Mouse (Mus musculus) urinary bladder, adult 2 months (tissue): ENCODE measurements around the gene Gtf3c3. TPM values are rescaled to one million over a fixed set of nuclear protein-coding genes. Genes with fewer than 3 reads are reported as not detected.

Source experiments
- DNase-seq: peaks from one replicate; pipeline ENCODE4 v3.0.0; 2022; ENCODE audit warnings: low spot score
- polyA plus RNA-seq: library from polyadenylated mRNA; depleted of rRNA; stranded (reverse); fragments of >200 nt; gene quantifications from 2 replicates; pipeline ENCODE4 v1.2.3, GENCODE M21; 2012; rRNA removed

Gene Gtf3c3
- 11.4 and 12.0 TPM in 2 replicates for polyA plus RNA-seq

GRCm38 (mm10) chr1:54438340-54439079 lies at the start of gene Gtf3c3:
Gtf3c3 (minus strand) TSS chr1:54438971.
- peak; percentile 64 for DNase-seq

GRCm38 (mm10) chr1:54484744-54485420 lies 46.1 kb upstream of the Gtf3c3 start:
- no peak for DNase-seq

GRCm38 (mm10) chr1:54480491-54480890 lies 41.7 kb upstream of the Gtf3c3 start:
- no peak for DNase-seq

- DNase-seq, result no peak
These were observed 29.9 kb upstream of the Gtf3c3 start for GRCm38 (mm10) chr1:54468662-54469061.

GRCm38 (mm10) chr1:54467366-54467765 lies 28.6 kb upstream of the Gtf3c3 start:
- no peak for DNase-seq

GRCm38 (mm10) chr1:54452116-54452515 lies 13.3 kb upstream of the Gtf3c3 start:
- no peak for DNase-seq

GRCm38 (mm10) chr1:54448833-54449232 lies 10.1 kb upstream of the Gtf3c3 start:
- DNase-seq, result no peak

GRCm38 (mm10) chr1:54443641-54444040 lies 4.9 kb upstream of the Gtf3c3 start:
- DNase-seq, result no peak

- no peak for DNase-seq
These were observed 307 bp upstream of the Gtf3c3 start for GRCm38 (mm10) chr1:54439080-54439476.

- no peak for DNase-seq
These were observed 16.5 kb downstream of the Gtf3c3 start for GRCm38 (mm10) chr1:54422195-54422750.

GRCm38 (mm10) chr1:54421670-54422069 lies 17.1 kb downstream of the Gtf3c3 start:
- no peak for DNase-seq

GRCm38 (mm10) chr1:54402736-54403135 lies 36.0 kb downstream of the Gtf3c3 start:
- DNase-seq, result no peak

- no peak for DNase-seq
These were observed 54.5 kb downstream of the Gtf3c3 start for GRCm38 (mm10) chr1:54384221-54384620.

- no peak for DNase-seq
These were observed 57.5 kb downstream of the Gtf3c3 start for GRCm38 (mm10) chr1:54380978-54381914.

GRCm38 (mm10) chr1:54377506-54378051 lies 61.2 kb downstream of the Gtf3c3 start:
- no peak for DNase-seq

- DNase-seq, result no peak
These were observed 82.2 kb downstream of the Gtf3c3 start for GRCm38 (mm10) chr1:54356566-54356965.

GRCm38 (mm10) chr1:54355485-54355884 lies 83.3 kb downstream of the Gtf3c3 start:
- no peak for DNase-seq

- DNase-seq, result no peak
These were observed 84.0 kb downstream of the Gtf3c3 start for GRCm38 (mm10) chr1:54354786-54355185.
